Mouse (Mus musculus) erythroblast, embryonic 14.5 days (primary cell): ENCODE measurements at regions not wholly inside any gene's neighbourhood (a gene's known extent, or its start where the extent isn't known, plus 50 kb on each side); places are given as distances from the start of the nearest gene placed in this dataset.

Experiments
- H3K27me3 ChIP-seq: 2 replicates; pipeline ENCODE4 v1.6.1; 2012; ENCODE audit warnings: inconsistent platforms; ENCODE audit not compliant: control insufficient read depth
- H3K36me3 ChIP-seq: 2 replicates; pipeline ENCODE4 v1.6.1; 2012; ENCODE audit warnings: mild to moderate bottlenecking, inconsistent platforms; ENCODE audit not compliant: control insufficient read depth
- H3K4me1 ChIP-seq: 2 replicates; pipeline ENCODE4 v1.6.1; 2012; ENCODE audit warnings: inconsistent platforms; ENCODE audit not compliant: control insufficient read depth
- H3K4me3 ChIP-seq: replicated peaks from 2 replicates; pipeline ENCODE3; 2012; ENCODE audit warnings: moderate library complexity, mild to moderate bottlenecking, inconsistent platforms
- H3K9me3 ChIP-seq: 2 replicates; pipeline ENCODE4 v1.6.1; 2012; ENCODE audit warnings: low read length, inconsistent platforms, mixed read lengths; ENCODE audit not compliant: control insufficient read depth
- GATA1 ChIP-seq: IDR thresholded peaks from 2 replicates; pipeline ENCODE4 v1.6.1; 2012; ENCODE audit warnings: low read length, inconsistent platforms, mixed read lengths
- TAL1 ChIP-seq: IDR thresholded peaks from 3 replicates; pipeline ENCODE4 v1.6.1; 2012; ENCODE audit warnings: low read length, inconsistent platforms, mixed read lengths

GRCm38 (mm10) chr13:119079243-119079642 lies 349.2 kb upstream of the Paip1 start:
- Histone ChIP-seq H3K36me3 (no peaks in the 10 kb centered on the region), H3K9me3 (no peaks in the 10 kb centered on the region), H3K4me1 (no peaks in the 10 kb centered on the region), H3K27me3 (no peaks in the 10 kb centered on the region), H3K4me3 (no peak overlapping the region)
- no peak for TF ChIP-seq TAL1
- no peak for TF ChIP-seq GATA1

- no peaks in the 10 kb centered on the region for H3K36me3 ChIP-seq
- H3K4me1 ChIP-seq: no peaks in the 10 kb centered on the region
- H3K27me3 ChIP-seq: no peaks in the 10 kb centered on the region
- no peaks in the 10 kb centered on the region for H3K9me3 ChIP-seq
- TF ChIP-seq GATA1 (no peak), TAL1 (no peak)
- H3K4me3 ChIP-seq: no peak overlapping the region
These were observed 346.7 kb upstream of the Paip1 start for GRCm38 (mm10) chr13:119081691-119082090.

- no peaks in the 10 kb centered on the region for H3K9me3 ChIP-seq
- TF ChIP-seq TAL1: no peak
- TF ChIP-seq GATA1: no peak
These were observed 310.5 kb upstream of the Paip1 start for GRCm38 (mm10) chr13:119117906-119118305.

DNA sequence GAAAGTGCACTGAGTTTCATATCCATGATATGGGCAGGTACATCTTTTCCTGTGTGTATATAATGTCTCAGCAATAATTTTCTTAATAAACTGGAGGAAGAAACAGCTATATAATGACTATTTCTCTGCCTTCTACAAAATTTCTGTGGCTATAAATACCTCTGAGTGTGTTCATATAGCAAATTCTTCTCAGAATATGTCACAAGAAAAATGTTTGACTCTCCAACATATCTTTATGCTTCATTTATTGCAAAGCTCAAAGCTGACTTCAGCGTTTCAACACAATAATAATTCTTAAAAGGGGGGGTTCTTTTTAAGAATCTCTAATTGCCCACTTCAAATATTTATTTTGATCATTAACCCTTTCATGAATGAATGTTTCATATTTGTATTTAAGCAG lies 310.0 kb upstream of the Paip1 start:
- H3K4me1 ChIP-seq: no peaks in the 10 kb centered on the region
- TF ChIP-seq GATA1 (no peak), TAL1 (no peak)
- H3K36me3 ChIP-seq: no peaks in the 10 kb centered on the region
- H3K9me3 ChIP-seq: no peaks in the 10 kb centered on the region
- H3K27me3 ChIP-seq: no peaks in the 10 kb centered on the region
- H3K4me3 ChIP-seq: no peak overlapping the region

More at GRCm38 (mm10) chr13:119117906-119118305, 310.5 kb upstream of the Paip1 start:
- no peaks in the 10 kb centered on the region for H3K27me3 ChIP-seq
- H3K36me3 ChIP-seq: no peaks in the 10 kb centered on the region
- no peak overlapping the region for H3K4me3 ChIP-seq
- no peaks in the 10 kb centered on the region for H3K4me1 ChIP-seq

GRCm38 (mm10) chr13:119140436-119140835 lies 288.0 kb upstream of the Paip1 start:
- H3K36me3 ChIP-seq: no peaks in the 10 kb centered on the region
- no peaks in the 10 kb centered on the region for H3K4me1 ChIP-seq
- H3K4me3 ChIP-seq: no peak overlapping the region
- H3K9me3 ChIP-seq: no peaks in the 10 kb centered on the region
- no peaks in the 10 kb centered on the region for H3K27me3 ChIP-seq
- no peak for TF ChIP-seq GATA1
- no peak for TF ChIP-seq TAL1

DNA sequence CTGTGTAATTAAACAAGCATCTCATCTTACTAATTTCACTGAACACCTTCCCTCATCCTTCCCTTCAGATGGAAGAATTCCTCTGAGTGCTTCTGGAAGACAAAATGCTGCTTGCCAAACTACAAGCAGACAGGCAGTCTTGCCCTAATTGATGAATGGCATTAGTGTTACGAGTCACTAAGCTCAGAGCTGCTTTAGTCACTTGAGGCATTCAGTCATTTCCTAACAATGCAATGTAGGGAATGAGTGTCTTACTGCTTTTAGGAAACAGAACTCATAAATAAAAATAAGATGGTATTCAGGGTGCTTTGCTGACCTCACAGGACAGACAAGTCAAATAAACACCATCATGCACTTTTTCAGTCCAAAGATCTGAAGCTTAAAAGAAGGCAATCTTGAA lies 285.1 kb upstream of the Paip1 start:
- Histone ChIP-seq H3K4me1 (no peaks in the 10 kb centered on the region), H3K4me3 (no peak overlapping the region), H3K27me3 (no peaks in the 10 kb centered on the region), H3K9me3 (no peaks in the 10 kb centered on the region), H3K36me3 (no peaks in the 10 kb centered on the region)
- TF ChIP-seq GATA1: no peak
- no peak for TF ChIP-seq TAL1

- Histone ChIP-seq H3K27me3 (no peaks in the 10 kb centered on the region), H3K9me3 (no peaks in the 10 kb centered on the region), H3K36me3 (no peaks in the 10 kb centered on the region), H3K4me1 (no peaks in the 10 kb centered on the region), H3K4me3 (no peak overlapping the region)
- TF ChIP-seq GATA1 (no peak), TAL1 (no peak)
These were observed 282.7 kb upstream of the Paip1 start for GRCm38 (mm10) chr13:119145713-119146112.

GRCm38 (mm10) chr13:119147701-119148100 lies 280.7 kb upstream of the Paip1 start:
- no peak for TF ChIP-seq GATA1
- TF ChIP-seq TAL1: no peak
- Histone ChIP-seq H3K4me3 (no peak overlapping the region), H3K36me3 (no peaks in the 10 kb centered on the region), H3K27me3 (no peaks in the 10 kb centered on the region), H3K4me1 (no peaks in the 10 kb centered on the region), H3K9me3 (no peaks in the 10 kb centered on the region)

DNA sequence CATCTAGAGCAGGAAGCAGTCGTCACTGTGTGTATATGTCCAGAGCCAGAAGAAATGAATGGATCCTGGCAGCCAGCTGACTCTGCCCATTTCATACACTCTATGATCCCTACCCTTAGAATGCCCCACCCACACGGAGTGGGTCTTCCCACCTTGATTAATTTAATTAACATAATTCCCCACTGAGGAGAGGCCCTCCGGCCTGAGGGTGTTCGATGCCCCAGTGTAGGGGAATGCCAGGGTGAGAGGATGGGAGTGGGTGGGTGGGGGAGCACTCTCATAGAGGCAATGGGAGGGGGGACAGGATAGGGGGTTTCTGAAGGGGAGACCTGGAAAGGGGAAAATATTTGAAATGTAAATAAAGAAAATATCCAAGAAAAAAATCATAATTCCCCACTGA lies 279.3 kb upstream of the Paip1 start:
- H3K4me1 ChIP-seq: no peaks in the 10 kb centered on the region
- TF ChIP-seq GATA1 (no peak), TAL1 (no peak)
- no peak overlapping the region for H3K4me3 ChIP-seq
- H3K9me3 ChIP-seq: no peaks in the 10 kb centered on the region
- H3K36me3 ChIP-seq: no peaks in the 10 kb centered on the region
- no peaks in the 10 kb centered on the region for H3K27me3 ChIP-seq

DNA sequence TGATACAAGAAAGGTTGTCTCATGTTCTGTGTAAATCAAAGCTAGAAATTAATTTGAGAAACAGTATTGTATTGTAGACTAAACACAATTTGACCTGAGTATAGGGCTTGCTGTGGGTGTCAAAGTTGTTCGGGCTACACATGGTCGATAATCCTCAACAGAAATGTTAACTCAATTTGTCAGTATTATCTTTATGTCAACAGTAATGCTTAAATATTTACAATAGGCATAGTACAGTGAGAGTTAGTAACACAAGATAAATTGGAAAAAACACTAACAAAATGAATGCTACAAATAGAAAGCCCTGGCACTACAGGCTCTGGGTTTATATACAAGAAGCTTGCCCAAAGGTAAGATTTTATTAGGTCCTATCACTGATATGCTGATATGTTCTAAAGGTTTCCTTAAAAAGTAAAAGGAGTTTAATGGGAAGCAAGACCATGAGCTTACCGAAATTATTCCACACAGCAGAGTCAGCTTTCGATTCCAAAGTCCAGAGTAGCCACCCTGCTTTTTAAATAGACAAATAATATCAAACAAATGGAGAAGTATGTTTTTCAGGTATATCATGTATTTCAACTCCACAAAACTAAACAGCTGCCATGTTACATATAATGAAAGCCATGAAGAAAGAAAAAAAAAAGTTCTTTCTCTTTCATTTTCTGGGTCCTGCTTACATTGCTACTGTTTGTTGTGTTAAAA lies 277.4 kb upstream of the Paip1 start:
- Histone ChIP-seq H3K4me1 (no peaks in the 10 kb centered on the region), H3K27me3 (no peaks in the 10 kb centered on the region), H3K9me3 (no peaks in the 10 kb centered on the region), H3K4me3 (no peak overlapping the region), H3K36me3 (no peaks in the 10 kb centered on the region)
- TF ChIP-seq GATA1 (no peak), TAL1 (no peak)
